Mouse (Mus musculus): ENCODE results near the gene Gm8765. TPM values are rescaled to one million over a fixed set of nuclear protein-coding genes. Genes with fewer than 3 reads are reported as not detected.

Gene Gm8765
- not detected for polyA plus RNA-seq (2015; fragmentation: Illumina TruSeq; extraction: RNeasy Lipid Tissue Mini Kit (QIAGEN cat#74804); ENCODE audit: insufficient read depth, low replicate concordance)

DNA sequence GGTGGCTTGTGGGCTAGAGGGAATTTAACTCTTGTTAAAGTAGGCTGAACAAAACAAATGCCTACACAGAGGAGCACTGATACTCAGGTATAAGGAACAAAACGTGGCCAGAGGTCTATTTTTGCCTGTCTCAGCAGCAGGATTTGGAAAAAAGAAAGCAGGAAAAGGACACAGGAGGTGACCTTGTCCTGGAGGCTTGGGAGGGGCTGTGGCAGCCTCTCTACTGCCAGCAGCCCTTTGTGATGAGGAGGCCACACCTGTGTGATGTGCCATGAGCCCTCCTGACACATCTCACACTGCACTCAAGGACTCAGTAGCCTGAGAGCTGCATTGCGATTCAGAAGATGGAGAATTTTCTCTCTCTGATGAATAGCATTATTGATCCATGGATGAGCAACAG is at the start of gene Gm8765:
TSS of gene Gm8765 (plus strand) at position 301 of the 400 bp plus-strand sequence.

Other genes with a start within 250 kb of the Gm8765 start
- gene Nutm2, start 231.0 kb upstream of the Gm8765 start, polyA plus RNA-seq (2015; fragmentation: Illumina TruSeq; extraction: RNeasy Lipid Tissue Mini Kit (QIAGEN cat#74804); ENCODE audit: insufficient read depth, low replicate concordance) = not detected
- not detected for gene Gm904, start 55.1 kb upstream of the Gm8765 start, polyA plus RNA-seq (2015; fragmentation: Illumina TruSeq; extraction: RNeasy Lipid Tissue Mini Kit (QIAGEN cat#74804); ENCODE audit: insufficient read depth, low replicate concordance)